Mouse (Mus musculus): Measurements from ENCODE around the gene Tssc4. TPM values are rescaled to one million over a fixed set of nuclear protein-coding genes. Genes with fewer than 3 reads are reported as not detected.

Tssc4 gene
- polyA plus RNA-seq, 2 experiments = 26.9 to 38.5 TPM

- no peak overlapping the region for H3K27ac ChIP-seq
- no peak overlapping the region for H3K4me3 ChIP-seq (ENCODE audit: insufficient read depth in 1 of 2, low read depth in 2 of 2, low read length in 2 of 2)
- no peak for DNase-seq (ENCODE audit: low read depth in 3 of 3, low spot score in 3 of 3)
- no peaks in the 10 kb centered on the region for H3K9me3 ChIP-seq (ENCODE audit: control insufficient read depth, low read length)
- no peak overlapping the region for H3K9ac ChIP-seq (replicated peaks)
- H3K4me1 ChIP-seq (replicated peaks; ENCODE audit: control insufficient read depth in 2 of 2, insufficient read depth in 2 of 2, low read length in 1 of 2) = no peaks in the 10 kb centered on the region
- 49% methylated on average over 4 of the region's 4 CpGs for WGBS (ENCODE audit: insufficient replicate concordance)
- peak; percentile 32; the same call in 1 of the 2 replicates for ATAC-seq (ENCODE audit: insufficient read depth)
- peak; percentile 60 for TF ChIP-seq CTCF (IDR thresholded peaks at IDR 0.05; ENCODE audit: low read depth)
- no peak for TF ChIP-seq EP300 (IDR thresholded peaks at IDR 0.05; ENCODE audit: low read depth)
- no peak overlapping the region for H3K4me2 ChIP-seq (ENCODE audit: low read depth)
- H3K27me3 ChIP-seq (ENCODE audit: control insufficient read depth, insufficient read depth, low read length) = no peaks in the 10 kb centered on the region
- H3K36me3 ChIP-seq (replicated peaks; ENCODE audit: control insufficient read depth, insufficient read depth, low read depth) = no peaks in the 10 kb centered on the region
Measured at GRCm38 (mm10) chr7:143087070-143087579, 18.1 kb downstream of the Tssc4 start.

- Histone ChIP-seq H3K4me1 (replicated peaks; ENCODE audit: control insufficient read depth in 2 of 2, insufficient read depth in 2 of 2, low read length in 1 of 2) (no peaks in the 10 kb centered on the region), H3K4me2 (ENCODE audit: low read depth) (no peak overlapping the region), H3K27ac (no peak overlapping the region), H3K27me3 (ENCODE audit: control insufficient read depth, insufficient read depth, low read length) (no peaks in the 10 kb centered on the region; the same call in 1 of the 2 replicates), H3K36me3 (replicated peaks; ENCODE audit: control insufficient read depth, insufficient read depth, low read depth) (no peaks in the 10 kb centered on the region), H3K9me3 (ENCODE audit: control insufficient read depth, low read length) (no peaks in the 10 kb centered on the region), H3K4me3 (ENCODE audit: insufficient read depth in 1 of 2, low read depth in 2 of 2, low read length in 2 of 2) (no peak overlapping the region), H3K9ac (replicated peaks) (no peak overlapping the region)
- no peak for DNase-seq (ENCODE audit: low read depth in 3 of 3, low spot score in 3 of 3)
- TF ChIP-seq CTCF (IDR thresholded peaks at IDR 0.05; ENCODE audit: low read depth) (no peak), EP300 (IDR thresholded peaks at IDR 0.05; ENCODE audit: low read depth) (no peak)
- ATAC-seq (ENCODE audit: insufficient read depth) = no peak
- 43% methylated on average over 3 of the region's 3 CpGs for WGBS (ENCODE audit: insufficient replicate concordance)
Measured at GRCm38 (mm10) chr7:143093847-143094246, 24.8 kb downstream of the Tssc4 start.

GRCm38 (mm10) chr7:143094592-143095553, 25.8 kb downstream of the Tssc4 start, which contains the start of gene Trpm5:
Gene Trpm5, minus strand, starts transcription at chr7:143094642.
- Histone ChIP-seq H3K9ac (replicated peaks) (no peak within 1 kb of the TSS), H3K4me2 (ENCODE audit: low read depth) (no peak within 1 kb of the TSS), H3K27me3 (ENCODE audit: control insufficient read depth, insufficient read depth, low read length) (no peaks in the 10 kb centered on the region; the same call in 1 of the 2 replicates), H3K9me3 (ENCODE audit: control insufficient read depth, low read length) (no peaks in the 10 kb centered on the region), H3K4me3 (ENCODE audit: insufficient read depth in 1 of 2, low read depth in 2 of 2, low read length in 2 of 2) (no peak within 1 kb of the TSS), H3K4me1 (replicated peaks; ENCODE audit: control insufficient read depth in 2 of 2, insufficient read depth in 2 of 2, low read length in 1 of 2) (no peaks in the 10 kb centered on the region), H3K27ac (no peak within 1 kb of the TSS), H3K36me3 (replicated peaks; ENCODE audit: control insufficient read depth, insufficient read depth, low read depth) (no peaks in the 10 kb centered on the region)
- DNase-seq (ENCODE audit: low read depth in 3 of 3, low spot score in 3 of 3) (no peak), ATAC-seq (ENCODE audit: insufficient read depth) (no peak)
- 33% methylated on average over 10 of the region's 10 CpGs for WGBS (ENCODE audit: insufficient replicate concordance)
- TF ChIP-seq EP300 (IDR thresholded peaks at IDR 0.05; ENCODE audit: low read depth) (no peak), CTCF (IDR thresholded peaks at IDR 0.05; ENCODE audit: low read depth) (peak; percentile 86)

- no peak overlapping the region for H3K27ac ChIP-seq
- H3K36me3 ChIP-seq (replicated peaks; ENCODE audit: control insufficient read depth, insufficient read depth, low read depth) = no peaks in the 10 kb centered on the region
- no peak overlapping the region for H3K4me3 ChIP-seq (ENCODE audit: insufficient read depth in 1 of 2, low read depth in 2 of 2, low read length in 2 of 2)
- no peak overlapping the region for H3K4me2 ChIP-seq (ENCODE audit: low read depth)
- H3K27me3 ChIP-seq (ENCODE audit: control insufficient read depth, insufficient read depth, low read length) = no peaks in the 10 kb centered on the region; the same call in 1 of the 2 replicates
- H3K9ac ChIP-seq (replicated peaks) = no peak overlapping the region
- ATAC-seq (ENCODE audit: insufficient read depth) (no peak), DNase-seq (ENCODE audit: low read depth in 3 of 3, low spot score in 3 of 3) (no peak)
- no peak for TF ChIP-seq CTCF (IDR thresholded peaks at IDR 0.05; ENCODE audit: low read depth)
- TF ChIP-seq EP300 (IDR thresholded peaks at IDR 0.05; ENCODE audit: low read depth) = no peak
- no peaks in the 10 kb centered on the region for H3K4me1 ChIP-seq (replicated peaks; ENCODE audit: control insufficient read depth in 2 of 2, insufficient read depth in 2 of 2, low read length in 1 of 2)
- no peaks in the 10 kb centered on the region for H3K9me3 ChIP-seq (ENCODE audit: control insufficient read depth, low read length)
- WGBS (ENCODE audit: insufficient replicate concordance) = 6% methylated on average over 1 of the region's 1 CpGs
Measured at GRCm38 (mm10) chr7:143095554-143095907, 26.5 kb downstream of the Tssc4 start.

GRCm38 (mm10) chr7:143100759-143101158, 31.7 kb downstream of the Tssc4 start:
- Histone ChIP-seq H3K4me2 (ENCODE audit: low read depth) (no peak overlapping the region), H3K4me1 (replicated peaks; ENCODE audit: control insufficient read depth in 2 of 2, insufficient read depth in 2 of 2, low read length in 1 of 2) (no peaks in the 10 kb centered on the region), H3K27me3 (ENCODE audit: control insufficient read depth, insufficient read depth, low read length) (no peaks in the 10 kb centered on the region; the same call in 1 of the 2 replicates), H3K36me3 (replicated peaks; ENCODE audit: control insufficient read depth, insufficient read depth, low read depth) (no peaks in the 10 kb centered on the region), H3K9me3 (ENCODE audit: control insufficient read depth, low read length) (no peaks in the 10 kb centered on the region), H3K27ac (no peak overlapping the region), H3K4me3 (ENCODE audit: insufficient read depth in 1 of 2, low read depth in 2 of 2, low read length in 2 of 2) (no peak overlapping the region), H3K9ac (replicated peaks) (no peak overlapping the region)
- 39% methylated on average over 4 of the region's 4 CpGs for WGBS (ENCODE audit: insufficient replicate concordance)
- no peak for ATAC-seq (ENCODE audit: insufficient read depth)
- no peak for DNase-seq (ENCODE audit: low read depth in 3 of 3, low spot score in 3 of 3)
- no peak for TF ChIP-seq CTCF (IDR thresholded peaks at IDR 0.05; ENCODE audit: low read depth)
